ENCODE assay signal across 17 mouse cellular contexts in genomic region chr1:95448962-95449558, GRCm38 (mm10).
A peak's percentile ranks its signal among the peaks of the same experiment; 100 is the strongest.
DNase-seq lines count a peak whose midpoint lies in the region; ATAC-seq and TF ChIP-seq lines count a peak whose summit lies in the region.
"Had no signal": no experiment of that assay in that cellular context is flagged by ENCODE, and none has a peak within 500 bp of the region (broad histone marks: within the 10 kb centered on the region; RNA-seq: fewer than 3 reads in every experiment).

No protein-coding gene starts in this region.

- peak; percentile 5 for DNase-seq in liver, adult 2 months (ENCODE audit: extremely low read depth, low read depth, low spot score)
- DNase-seq in liver, result no peak
- no peak for DNase-seq in hindbrain, embryonic 14.5 days (ENCODE audit: low spot score)
- DNase-seq in c-Kit-positive CD71-positive TER-119-positive erythroid progenitor cells, embryonic 14.5 days (ENCODE audit: low spot score), result no peak
- no peak for DNase-seq in testis, postnatal 10 days (ENCODE audit: low spot score)
- DNase-seq: adrenal gland, adult 2 months; heart, postnatal 10 days; thymus, postnatal 4 days had no signal

- H3K9ac ChIP-seq in liver, adult 2 months (ENCODE audit: low read depth, low read length), result no peak overlapping the region
- no peak overlapping the region for H3K9ac ChIP-seq in hindbrain, embryonic 14.5 days
- H3K9ac ChIP-seq: forebrain, embryonic 15.5 days; intestine, embryonic 15.5 days; lung, embryonic 15.5 days had no signal

- no peak for TF ChIP-seq CTCF in liver, adult 2 months (IDR thresholded peaks at IDR 0.05; ENCODE audit: low read depth, low read length)
- TF ChIP-seq CTCF in bone marrow, adult 2 months (IDR thresholded peaks at IDR 0.05; ENCODE audit: control insufficient read depth, insufficient read depth, low read length), result no peak

- no peak overlapping the region for H3K27ac ChIP-seq in liver, adult 2 months (replicated peaks; ENCODE audit: insufficient read depth, low read depth, low read length)
- H3K27ac ChIP-seq in bone marrow, adult 2 months (ENCODE audit: control insufficient read depth, insufficient read depth, low read depth, low read length, poor library complexity), result peak overlapping the region; percentile 43; the same call in 1 of the 2 replicates
- no peak overlapping the region for H3K27ac ChIP-seq in hindbrain, embryonic 14.5 days
- H3K27ac ChIP-seq: forebrain, embryonic 15.5 days; intestine, embryonic 15.5 days; lung, embryonic 15.5 days; stomach, postnatal 0 days had no signal

- no peak overlapping the region for H3K4me3 ChIP-seq in liver, adult 2 months (ENCODE audit: insufficient read depth, low read depth, low read length)
- no peak overlapping the region for H3K4me3 ChIP-seq in bone marrow, adult 2 months (replicated peaks; ENCODE audit: control insufficient read depth, low read depth, low read length)
- no peak overlapping the region for H3K4me3 ChIP-seq in hindbrain, embryonic 14.5 days (replicated peaks; ENCODE audit: low read length)
- H3K4me3 ChIP-seq: forebrain, embryonic 15.5 days; intestine, embryonic 15.5 days; lung, embryonic 15.5 days; megakaryocyte, embryonic 14.5 days had no signal

- ATAC-seq in hindbrain, embryonic 14.5 days (ENCODE audit: low FRiP score), result peak; percentile 73
- peak; percentile 23; the same call in 1 of the 2 replicates for ATAC-seq in neutrophil, adult 5-6 weeks (ENCODE audit: extremely low read depth, insufficient number of reproducible peaks, low FRiP score, poor library complexity, severe bottlenecking)
- ATAC-seq: forebrain, embryonic 15.5 days; intestine, embryonic 15.5 days had no signal

- 83% methylated on average over 7 of the region's 7 CpGs for WGBS in liver, adult 2 months
- WGBS in bone marrow, adult 2 months, result 39% methylated on average over 7 of the region's 7 CpGs
- 63% methylated on average over 7 of the region's 7 CpGs for WGBS in hindbrain, embryonic 14.5 days

- no peaks in the 10 kb centered on the region for H3K79me2 ChIP-seq in liver, adult 2 months (ENCODE audit: control insufficient read depth, insufficient read depth, low read length)

- no peak overlapping the region for H3K4me2 ChIP-seq in hindbrain, embryonic 14.5 days (replicated peaks)
- H3K4me2 ChIP-seq: forebrain, embryonic 15.5 days; intestine, embryonic 15.5 days; liver, embryonic 11.5 days; lung, embryonic 15.5 days had no signal

- no peak for TF ChIP-seq POLR2A in liver, adult 2 months (IDR thresholded peaks at IDR 0.05; ENCODE audit: extremely low read depth, insufficient read depth, low read length)
- TF ChIP-seq POLR2A in bone marrow, adult 2 months (IDR thresholded peaks at IDR 0.05; ENCODE audit: borderline replicate concordance, control insufficient read depth, low read depth, low read length), result no peak

- H3K4me1 ChIP-seq in liver, adult 2 months (ENCODE audit: control insufficient read depth, insufficient read depth, low read length), result no peaks in the 10 kb centered on the region
- no peaks in the 10 kb centered on the region; the same call in 1 of the 2 replicates for H3K4me1 ChIP-seq in bone marrow, adult 2 months (ENCODE audit: control insufficient read depth, insufficient read depth, low read length)
- H3K4me1 ChIP-seq in hindbrain, embryonic 14.5 days (replicated peaks; ENCODE audit: control insufficient read depth, insufficient read depth, low read length), result no peaks in the 10 kb centered on the region
- H3K4me1 ChIP-seq: forebrain, embryonic 15.5 days; intestine, embryonic 15.5 days; lung, embryonic 15.5 days had no signal

- no peaks in the 10 kb centered on the region for H3K36me3 ChIP-seq in liver, adult 2 months (ENCODE audit: control insufficient read depth, insufficient read depth, low read length)
- no peaks in the 10 kb centered on the region for H3K36me3 ChIP-seq in hindbrain, embryonic 14.5 days (replicated peaks; ENCODE audit: control insufficient read depth, insufficient read depth)
- H3K36me3 ChIP-seq: forebrain, embryonic 15.5 days; G1E; intestine, embryonic 15.5 days; lung, embryonic 15.5 days had no signal

- no peaks in the 10 kb centered on the region for H3K9me3 ChIP-seq in hindbrain, embryonic 14.5 days (ENCODE audit: control insufficient read depth, low read length)
- H3K9me3 ChIP-seq: forebrain, embryonic 15.5 days; G1E; intestine, embryonic 15.5 days; lung, embryonic 15.5 days; megakaryocyte, embryonic 14.5 days had no signal

- no peaks in the 10 kb centered on the region for H3K27me3 ChIP-seq in liver, adult 2 months (ENCODE audit: control insufficient read depth, insufficient read depth, low read length)
- no peaks in the 10 kb centered on the region for H3K27me3 ChIP-seq in hindbrain, embryonic 14.5 days (ENCODE audit: control insufficient read depth, insufficient read depth, low read length)
- H3K27me3 ChIP-seq: forebrain, embryonic 15.5 days; intestine, embryonic 15.5 days; lung, embryonic 15.5 days; megakaryocyte, embryonic 14.5 days had no signal
